Mouse (Mus musculus) midbrain, embryonic 11.5 days (tissue): ENCODE results near the gene Cntfr. TPM values are rescaled to one million over a fixed set of nuclear protein-coding genes. Genes with fewer than 3 reads are reported as not detected.

Source experiments
- ATAC-seq: fragments of 200-750 bp; cut with Nextera tagmentation; 2 replicates; pipeline ENCODE4 v1.8.0; 2017; ENCODE audit warnings: moderate TSS enrichment, moderate library complexity; ENCODE audit not compliant: low FRiP score
- DNase-seq: peaks from one replicate; pipeline ENCODE4 v3.0.0; 2015; ENCODE audit warnings: low spot score; ENCODE audit errors: missing footprints
- H3K27ac ChIP-seq: fragments of 300-500 bp; sonication (generic); 2 replicates; pipeline ENCODE4 v1.5.1; 2014; ENCODE audit warnings: low read depth, low read length
- H3K27me3 ChIP-seq: fragments of 300-500 bp; sonication (generic); 2 replicates; pipeline ENCODE4 v1.6.1; 2014; ENCODE audit warnings: mild to moderate bottlenecking, low read length, moderate library complexity, mixed read lengths; ENCODE audit not compliant: control insufficient read depth, insufficient read depth
- H3K36me3 ChIP-seq: fragments of 300-500 bp; sonication (generic); 2 replicates; pipeline ENCODE4 v1.6.1; 2014; ENCODE audit warnings: mild to moderate bottlenecking, low read length, moderate library complexity, mixed read lengths; ENCODE audit not compliant: control insufficient read depth, insufficient read depth
- H3K4me1 ChIP-seq: fragments of 300-500 bp; sonication (generic); 2 replicates; pipeline ENCODE4 v1.6.1; 2014; ENCODE audit warnings: low read length; ENCODE audit not compliant: control insufficient read depth, insufficient read depth
- H3K4me2 ChIP-seq: fragments of 300-500 bp; sonication (generic); 2 replicates; pipeline ENCODE4 v1.6.1; 2014; ENCODE audit warnings: mild to moderate bottlenecking, moderate library complexity
- H3K4me3 ChIP-seq: fragments of 300-500 bp; sonication (generic); 2 replicates; pipeline ENCODE4 v1.5.1; 2014; ENCODE audit warnings: low read depth, low read length
- H3K9ac ChIP-seq: fragments of 300-500 bp; sonication (generic); 2 replicates; pipeline ENCODE4 v1.6.1; 2014; ENCODE audit warnings: low read length
- H3K9me3 ChIP-seq: fragments of 300-500 bp; sonication (generic); 2 replicates; pipeline ENCODE4 v1.6.1; 2016; ENCODE audit warnings: low read length; ENCODE audit not compliant: control insufficient read depth
- WGBS: fragments of 180-500 bp; shearing (Covaris S2); extraction: QIAGEN DNeasy Blood & Tissue Kit; methylation state at CpG from one replicate; pipeline ENCODE4 v1.1.7; 2014; 5-methylcytosine and 5-hydroxymethylcytosine counted together
- polyA plus RNA-seq: library from polyadenylated mRNA; unstranded; fragments of >200 nt; fragmentation: Nextera tagmentation; extraction: Ambion mirVana; gene quantifications from 2 replicates; pipeline ENCODE4 v1.2.1, GENCODE M21; 2014

Cntfr gene
- polyA plus RNA-seq, 1 experiment from 2014 or later = 33.8 TPM

GRCm38 (mm10) chr4:41648627-41649026, 48.3 kb downstream of the Cntfr start:
- H3K27me3 ChIP-seq = no peaks in the 10 kb centered on the region
- H3K4me2 ChIP-seq = no peak overlapping the region
- H3K9ac ChIP-seq = no peak overlapping the region
- H3K4me1 ChIP-seq = peaks cover 12% of the 10 kb centered on the region
- WGBS = 70% methylated on average over 7 of the region's 7 CpGs
- no peaks in the 10 kb centered on the region for H3K9me3 ChIP-seq
- H3K27ac ChIP-seq = no peak overlapping the region
- H3K4me3 ChIP-seq = no peak overlapping the region
- H3K36me3 ChIP-seq = no peaks in the 10 kb centered on the region
- no peak for ATAC-seq
- no peak for DNase-seq

GRCm38 (mm10) chr4:41648157-41648556, 48.7 kb downstream of the Cntfr start:
- H3K4me1 ChIP-seq = peaks cover 9% of the 10 kb centered on the region
- 21% methylated on average over 4 of the region's 4 CpGs for WGBS
- no peak overlapping the region for H3K4me2 ChIP-seq
- H3K9ac ChIP-seq = no peak overlapping the region
- no peaks in the 10 kb centered on the region for H3K36me3 ChIP-seq
- no peaks in the 10 kb centered on the region for H3K27me3 ChIP-seq
- peak; percentile 48; the same call in 1 of the 2 replicates for ATAC-seq
- no peak overlapping the region for H3K4me3 ChIP-seq
- peak; percentile 75 for DNase-seq
- H3K9me3 ChIP-seq = no peaks in the 10 kb centered on the region
- no peak overlapping the region for H3K27ac ChIP-seq

- no peak overlapping the region for H3K4me3 ChIP-seq
- no peak for DNase-seq
- no peak overlapping the region for H3K9ac ChIP-seq
- no peaks in the 10 kb centered on the region for H3K27me3 ChIP-seq
- ATAC-seq = peak; percentile 38; the same call in 1 of the 2 replicates
- 30% methylated on average over 5 of the region's 5 CpGs for WGBS
- no peak overlapping the region for H3K4me2 ChIP-seq
- no peaks in the 10 kb centered on the region for H3K36me3 ChIP-seq
- no peak overlapping the region for H3K27ac ChIP-seq
- peaks cover 9% of the 10 kb centered on the region for H3K4me1 ChIP-seq
- H3K9me3 ChIP-seq = no peaks in the 10 kb centered on the region
Measured at GRCm38 (mm10) chr4:41645488-41645887, 51.4 kb downstream of the Cntfr start.

GRCm38 (mm10) chr4:41641199-41641822, 55.6 kb downstream of the Cntfr start:
- Histone ChIP-seq H3K27ac (no peak overlapping the region), H3K4me2 (no peak overlapping the region), H3K36me3 (no peaks in the 10 kb centered on the region), H3K4me3 (no peak overlapping the region), H3K9ac (no peak overlapping the region), H3K9me3 (no peaks in the 10 kb centered on the region), H3K27me3 (peaks cover 2% of the 10 kb centered on the region; the same call in 1 of the 2 replicates), H3K4me1 (peaks cover 21% of the 10 kb centered on the region)
- WGBS = 84% methylated on average over 6 of the region's 6 CpGs
- ATAC-seq = no peak
- DNase-seq = peak; percentile 79

- Histone ChIP-seq H3K27me3 (peaks cover 2% of the 10 kb centered on the region; the same call in 1 of the 2 replicates), H3K4me2 (peak within 1 kb of the TSS; percentile 55), H3K36me3 (no peaks in the 10 kb centered on the region), H3K9me3 (no peaks in the 10 kb centered on the region), H3K4me3 (peak within 1 kb of the TSS; percentile 67), H3K9ac (peak within 1 kb of the TSS; percentile 97), H3K27ac (peak within 1 kb of the TSS; percentile 77), H3K4me1 (peaks cover 30% of the 10 kb centered on the region)
- DNase-seq (peak; percentile 99), ATAC-seq (peak; percentile 96)
- WGBS = under 1% methylated on average over 65 of the region's 74 CpGs
Measured at GRCm38 (mm10) chr4:41639913-41640507, 56.9 kb downstream of the Cntfr start, which contains the start of gene Enho. Gene Enho, minus strand, starts transcription at chr4:41640324.

DNA sequence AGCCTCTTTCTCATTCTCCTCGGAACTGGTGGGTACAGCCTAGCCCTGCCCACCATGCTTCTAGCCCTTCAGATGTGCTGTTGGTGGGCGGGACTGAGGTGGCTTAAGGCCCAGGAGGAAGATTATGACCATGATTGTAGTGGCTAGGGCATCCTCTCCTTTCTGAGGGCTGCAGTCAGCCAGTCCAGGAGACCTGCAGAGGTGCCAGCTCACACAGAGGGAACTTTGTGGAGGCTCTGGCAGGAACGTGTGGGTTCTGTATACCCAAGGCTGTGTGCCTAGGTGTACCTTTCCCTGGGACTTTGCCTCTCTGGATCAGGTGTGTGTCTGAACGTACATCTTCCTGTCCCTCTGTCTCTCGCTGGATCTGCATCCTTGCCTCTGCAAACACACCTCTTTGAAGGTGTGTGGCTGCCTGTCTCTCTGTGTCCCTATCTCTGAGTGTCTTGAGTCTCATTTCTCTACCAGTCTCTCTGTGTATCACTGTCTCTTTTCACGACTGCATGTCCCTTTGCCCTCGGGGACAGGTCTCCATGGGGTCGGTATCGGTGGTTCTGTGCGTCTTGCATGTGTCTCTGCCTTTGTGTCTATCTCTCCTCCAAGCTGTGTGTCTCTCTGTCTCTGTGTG, 57.6 kb downstream of the Cntfr start:
- H3K27ac ChIP-seq = no peak overlapping the region
- peak; percentile 95 for DNase-seq
- WGBS = 7% methylated on average over 10 of the region's 10 CpGs
- peak overlapping the region; percentile 97 for H3K9ac ChIP-seq
- H3K4me1 ChIP-seq = peaks cover 34% of the 10 kb centered on the region
- H3K27me3 ChIP-seq = peaks cover 2% of the 10 kb centered on the region; the same call in 1 of the 2 replicates
- peak overlapping the region; percentile 67 for H3K4me3 ChIP-seq
- ATAC-seq = no peak
- H3K9me3 ChIP-seq = no peaks in the 10 kb centered on the region
- H3K4me2 ChIP-seq = peak overlapping the region; percentile 55
- no peaks in the 10 kb centered on the region for H3K36me3 ChIP-seq

DNA sequence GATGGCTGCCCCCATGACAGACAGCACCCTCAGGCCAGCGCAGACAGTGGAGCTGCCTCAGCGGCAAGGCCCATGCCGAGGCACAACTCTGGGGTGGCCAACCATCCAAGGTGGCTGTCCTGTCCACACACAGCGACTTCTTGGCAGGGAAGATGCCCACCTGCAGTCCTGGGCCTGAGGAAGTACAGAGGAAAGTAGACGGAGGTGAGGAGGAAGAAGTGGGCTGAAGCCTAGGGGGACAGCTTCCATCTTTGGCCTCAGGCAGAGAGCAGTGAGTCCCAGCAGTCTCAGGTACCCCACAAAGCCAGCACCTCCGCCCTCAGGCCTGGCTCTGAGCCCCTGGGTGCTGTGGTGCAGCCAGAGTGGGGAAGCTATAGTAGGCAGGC, 58.1 kb downstream of the Cntfr start:
- Histone ChIP-seq H3K4me2 (peak overlapping the region; percentile 55), H3K9ac (peak overlapping the region; percentile 97), H3K4me3 (peak overlapping the region; percentile 67), H3K36me3 (no peaks in the 10 kb centered on the region), H3K9me3 (no peaks in the 10 kb centered on the region), H3K27me3 (peaks cover 2% of the 10 kb centered on the region; the same call in 1 of the 2 replicates), H3K4me1 (peaks cover 39% of the 10 kb centered on the region), H3K27ac (no peak overlapping the region)
- DNase-seq (no peak), ATAC-seq (no peak; the same call in 1 of the 2 replicates)
- WGBS = 70% methylated on average over 6 of the region's 6 CpGs

DNA sequence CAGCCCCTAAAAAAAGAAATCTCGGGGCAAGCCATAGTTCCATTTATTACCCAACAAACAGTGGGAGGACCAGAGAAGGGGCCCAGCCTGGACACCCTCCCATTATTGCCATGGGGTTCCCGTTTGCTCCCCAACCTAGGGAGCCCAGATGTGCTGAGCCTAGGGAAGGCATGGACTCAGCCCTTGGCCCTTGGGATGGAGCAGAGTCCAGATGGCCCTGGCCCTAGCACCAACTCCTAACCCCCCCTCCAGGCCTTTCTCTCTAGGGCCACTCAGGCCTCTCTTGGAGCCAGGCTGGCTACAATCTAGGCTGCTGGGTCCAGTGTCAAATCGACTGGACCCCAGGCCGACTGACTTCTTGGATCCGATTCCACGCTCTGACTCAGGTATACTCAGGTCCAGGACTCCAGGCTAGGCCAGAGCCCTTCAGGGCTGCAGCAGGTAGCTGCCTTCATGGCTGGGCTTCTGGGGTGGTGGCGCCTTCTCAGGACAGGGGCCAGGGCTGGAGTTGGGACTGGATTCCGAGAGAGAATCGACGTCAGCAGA, 58.6 kb downstream of the Cntfr start:
- no peak overlapping the region; the same call in 1 of the 2 replicates for H3K4me2 ChIP-seq
- H3K36me3 ChIP-seq = no peaks in the 10 kb centered on the region
- DNase-seq = peak; percentile 81
- peaks cover 39% of the 10 kb centered on the region for H3K4me1 ChIP-seq
- no peak overlapping the region for H3K4me3 ChIP-seq
- peaks cover 2% of the 10 kb centered on the region; the same call in 1 of the 2 replicates for H3K27me3 ChIP-seq
- no peak for ATAC-seq
- H3K9ac ChIP-seq = no peak overlapping the region
- 90% methylated on average over 10 of the region's 10 CpGs for WGBS
- no peak overlapping the region for H3K27ac ChIP-seq
- H3K9me3 ChIP-seq = no peaks in the 10 kb centered on the region
